Mouse (Mus musculus) myocyte (in vitro differentiated cells): ENCODE results near the gene Rcor2. TPM values are rescaled to one million over a fixed set of nuclear protein-coding genes. Genes with fewer than 3 reads are reported as not detected.
A peak's percentile ranks its signal among the peaks of the same experiment; 100 is the strongest.

Experiments
- H3K27me3 ChIP-seq: one replicate; pipeline ENCODE4 v1.6.1; 2011; ENCODE audit not compliant: control insufficient read depth, insufficient read depth, insufficient read length
- H3K36me3 ChIP-seq: one replicate; pipeline ENCODE4 v1.6.1; 2011; ENCODE audit not compliant: control insufficient read depth, insufficient read depth
- H3K4me2 ChIP-seq: one replicate; pipeline ENCODE4 v1.6.1; 2011; ENCODE audit warnings: low read depth, control low read depth
- H3K4me3 ChIP-seq: one replicate; pipeline ENCODE4 v1.5.1; 2011; ENCODE audit warnings: mild to moderate bottlenecking, control low read depth, moderate library complexity
- H3K79me2 ChIP-seq: one replicate; pipeline ENCODE4 v1.6.1; 2011; ENCODE audit not compliant: control insufficient read depth, insufficient read depth
- H3ac ChIP-seq: one replicate; pipeline ENCODE4 v1.6.1; 2011; ENCODE audit not compliant: control insufficient read depth, insufficient read length
- CEBPB ChIP-seq: IDR thresholded peaks from 2 replicates; pipeline ENCODE4 v1.6.1; 2011; ENCODE audit warnings: mild to moderate bottlenecking, moderate library complexity; ENCODE audit not compliant: poor library complexity, insufficient read depth, severe bottlenecking
- E2F4 ChIP-seq: IDR thresholded peaks from one replicate; pipeline ENCODE4 v1.6.1; 2011; ENCODE audit warnings: mild to moderate bottlenecking, control low read depth, moderate library complexity; ENCODE audit not compliant: insufficient read depth
- MAX ChIP-seq: IDR thresholded peaks from one replicate; pipeline ENCODE4 v1.6.1; 2011; ENCODE audit warnings: low read depth, mild to moderate bottlenecking, control low read depth
- MYOD1 ChIP-seq, 3 experiments: IDR thresholded peaks; one replicate each; pipeline ENCODE4 v1.6.1; 2011; ENCODE audit warnings: control low read depth in 2 of 3, low read depth in 2 of 3, mild to moderate bottlenecking in 2 of 3, moderate library complexity in 1 of 3; ENCODE audit not compliant: insufficient read length in 2 of 3, control insufficient read depth in 1 of 3
- MYOG ChIP-seq, 3 experiments: IDR thresholded peaks; one replicate each; pipeline ENCODE4 v1.6.1; 2011; ENCODE audit warnings: control low read depth in 2 of 3, low read depth in 2 of 3, mild to moderate bottlenecking in 2 of 3; ENCODE audit not compliant: insufficient read length in 2 of 3, control insufficient read depth in 1 of 3, insufficient read depth in 1 of 3
- POLR2A ChIP-seq: IDR thresholded peaks from one replicate; pipeline ENCODE4 v1.6.1; 2011; ENCODE audit warnings: low read depth, mild to moderate bottlenecking, control low read depth, moderate library complexity; ENCODE audit not compliant: insufficient read length
- POLR2AphosphoS2 ChIP-seq: IDR thresholded peaks from one replicate; pipeline ENCODE4 v1.6.1; 2011; ENCODE audit warnings: low read depth, control low read depth; ENCODE audit not compliant: insufficient read length
- REST ChIP-seq: IDR thresholded peaks from one replicate; pipeline ENCODE4 v1.6.1; 2011; ENCODE audit warnings: mild to moderate bottlenecking, control low read depth, moderate library complexity; ENCODE audit not compliant: insufficient read depth, insufficient read length
- SRF ChIP-seq: IDR thresholded peaks from one replicate; pipeline ENCODE4 v1.6.1; 2011; ENCODE audit warnings: low read depth; ENCODE audit not compliant: control insufficient read depth, insufficient read length
- TCF12 ChIP-seq: IDR thresholded peaks from one replicate; pipeline ENCODE4 v1.6.1; 2011; ENCODE audit warnings: mild to moderate bottlenecking, control low read depth; ENCODE audit not compliant: poor library complexity, insufficient read depth, severe bottlenecking
- TCF3 ChIP-seq: IDR thresholded peaks from one replicate; pipeline ENCODE4 v1.6.1; 2011; ENCODE audit warnings: low read depth, control low read depth; ENCODE audit not compliant: insufficient read length
- USF1 ChIP-seq: IDR thresholded peaks from one replicate; pipeline ENCODE4 v1.6.1; 2011; ENCODE audit warnings: low read depth, mild to moderate bottlenecking, control low read depth, moderate library complexity
- polyA plus RNA-seq: library from polyadenylated mRNA; unstranded; fragments of >200 nt; fragmentation: generic; extraction: Trizol; gene quantifications from one replicate; pipeline ENCODE4 v1.2.1, GENCODE M21; 2012; ENCODE audit warnings: missing spikeins

The Rcor2 gene
- polyA plus RNA-seq, 1 experiment, result 34.1 TPM

DNA sequence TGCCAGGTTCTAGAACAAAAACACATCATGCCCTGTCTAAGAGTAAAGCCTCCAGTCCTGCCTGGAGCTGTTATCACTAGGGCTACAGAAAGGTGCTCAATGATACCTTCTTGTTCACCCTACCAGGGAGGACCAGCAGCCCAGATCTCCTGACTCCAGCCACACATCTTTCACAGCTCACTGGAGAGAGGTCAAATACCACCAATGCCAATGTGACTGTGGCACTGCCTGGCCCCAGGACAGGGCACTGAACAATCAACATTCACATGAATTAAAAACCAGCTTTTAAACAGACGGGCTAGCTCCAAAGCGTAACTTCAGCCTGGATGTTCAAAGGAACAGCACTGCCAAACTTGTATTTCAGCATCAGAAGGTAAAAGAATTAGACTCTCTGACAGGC lies 31.1 kb upstream of the Rcor2 start:
- H3K4me3 ChIP-seq, result no peak overlapping the region
- H3K27me3 ChIP-seq, result no peaks in the 10 kb centered on the region
- TF ChIP-seq POLR2A, result no peak
- no peak for TF ChIP-seq CEBPB
- TF ChIP-seq REST, result no peak
- no peak for TF ChIP-seq USF1
- no peak for TF ChIP-seq SRF
- TF ChIP-seq MYOD1 (IDR thresholded peaks at IDR 0.05; ENCODE audit: control insufficient read depth in 1 of 3, insufficient read length in 2 of 3, low read depth in 2 of 3), result no peak
- no peak for TF ChIP-seq TCF3
- no peak for TF ChIP-seq MAX
- H3ac ChIP-seq, result no peak overlapping the region
- H3K79me2 ChIP-seq, result peaks cover 50% of the 10 kb centered on the region
- peaks cover 11% of the 10 kb centered on the region for H3K36me3 ChIP-seq
- no peak overlapping the region for H3K4me2 ChIP-seq

DNA sequence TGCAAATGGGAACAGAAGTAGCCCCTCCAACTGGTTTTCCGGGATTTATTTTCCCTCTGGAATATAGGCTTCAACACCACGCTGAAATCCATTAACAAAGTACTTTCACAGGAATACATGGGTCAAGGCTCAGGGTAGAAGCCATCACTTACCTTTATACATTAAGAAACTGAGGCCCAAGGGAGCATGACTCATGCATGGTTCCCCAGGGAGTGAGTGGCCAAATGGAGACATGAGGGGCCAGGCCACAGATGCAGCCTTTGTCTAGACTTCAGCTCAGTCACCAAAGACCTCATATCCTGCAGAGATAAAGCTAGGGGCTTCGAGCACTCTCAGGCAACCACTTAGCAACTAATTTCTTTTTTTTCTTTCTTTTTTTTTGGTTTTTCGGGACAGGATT lies 30.4 kb upstream of the Rcor2 start:
- Histone ChIP-seq H3K36me3 (peaks cover 10% of the 10 kb centered on the region), H3ac (no peak overlapping the region), H3K4me3 (no peak overlapping the region), H3K27me3 (no peaks in the 10 kb centered on the region), H3K79me2 (peaks cover 50% of the 10 kb centered on the region), H3K4me2 (no peak overlapping the region)
- no peak for TF ChIP-seq TCF12
- no peak for TF ChIP-seq REST
- no peak for TF ChIP-seq SRF
- TF ChIP-seq POLR2A, result no peak
- no peak for TF ChIP-seq CEBPB
- TF ChIP-seq E2F4, result no peak
- TF ChIP-seq MYOD1 (IDR thresholded peaks at IDR 0.05; ENCODE audit: control insufficient read depth in 1 of 3, insufficient read length in 2 of 3, low read depth in 2 of 3), result no peak
- TF ChIP-seq USF1, result no peak
- no peak for TF ChIP-seq POLR2AphosphoS2
- no peak for TF ChIP-seq MAX
- no peak for TF ChIP-seq TCF3

DNA sequence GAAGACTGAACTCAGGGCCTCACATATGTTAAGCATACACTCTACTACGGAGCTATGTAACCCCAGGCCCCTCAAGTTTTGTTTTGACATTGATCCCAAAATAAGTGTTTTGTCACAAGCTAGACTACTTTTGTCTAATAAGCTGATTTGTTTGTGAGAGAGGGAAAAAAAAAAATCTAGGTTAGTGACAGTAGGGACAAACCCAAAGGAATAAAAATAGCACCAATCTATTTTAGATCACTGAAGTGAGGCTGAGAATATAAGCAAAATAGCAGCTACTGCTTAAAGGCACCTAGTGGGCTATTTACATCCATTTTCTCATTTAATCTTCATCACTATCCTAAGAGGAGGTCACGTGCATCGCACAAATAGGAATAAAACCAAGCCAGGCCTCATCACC lies 27.6 kb upstream of the Rcor2 start:
- no peaks in the 10 kb centered on the region for H3K27me3 ChIP-seq
- TF ChIP-seq TCF12 (no peak), SRF (no peak), CEBPB (no peak), E2F4 (no peak), POLR2A (no peak), REST (no peak), MYOD1 (IDR thresholded peaks at IDR 0.05; ENCODE audit: control insufficient read depth in 1 of 3, insufficient read length in 2 of 3, low read depth in 2 of 3) (no peak), MAX (no peak)
- peak overlapping the region; percentile 89 for H3K4me2 ChIP-seq
- H3K4me3 ChIP-seq, result peak overlapping the region; percentile 82
- H3K79me2 ChIP-seq, result peaks cover 50% of the 10 kb centered on the region
- H3ac ChIP-seq, result no peak overlapping the region
- no peaks in the 10 kb centered on the region for H3K36me3 ChIP-seq

DNA sequence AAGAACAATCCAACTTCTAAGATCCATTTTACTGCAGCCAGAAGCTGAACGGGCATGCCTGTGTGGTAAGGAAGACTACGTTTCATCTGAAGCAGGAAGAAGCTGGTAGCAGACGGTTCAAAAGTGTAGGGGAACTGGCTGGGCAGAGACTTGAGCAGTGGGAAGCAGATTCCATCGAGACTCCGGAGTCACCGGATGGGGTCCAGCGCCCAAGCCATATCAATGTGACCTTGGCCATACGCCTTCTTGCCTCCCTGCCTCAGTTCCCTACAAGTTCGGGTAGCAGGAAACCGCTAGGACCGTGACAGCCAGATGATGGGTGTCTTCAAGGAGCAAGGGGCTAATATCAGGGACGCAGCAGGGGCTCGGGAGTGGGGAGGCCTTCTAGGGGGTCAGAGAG lies 26.8 kb upstream of the Rcor2 start:
- Histone ChIP-seq H3K27me3 (no peaks in the 10 kb centered on the region), H3K36me3 (no peaks in the 10 kb centered on the region), H3K4me3 (peak overlapping the region; percentile 82), H3ac (peak overlapping the region; percentile 49), H3K4me2 (peak overlapping the region; percentile 89), H3K79me2 (peaks cover 47% of the 10 kb centered on the region)
- TF ChIP-seq POLR2A (no peak), TCF12 (no peak), CEBPB (no peak), MAX (no peak), MYOD1 (IDR thresholded peaks at IDR 0.05; ENCODE audit: control insufficient read depth in 1 of 3, insufficient read length in 2 of 3, low read depth in 2 of 3) (no peak), TCF3 (no peak), REST (no peak), E2F4 (no peak), SRF (no peak), MYOG (IDR thresholded peaks at IDR 0.05; ENCODE audit: control insufficient read depth in 1 of 3, insufficient read depth in 1 of 3, insufficient read length in 2 of 3, low read depth in 2 of 3) (no peak), POLR2AphosphoS2 (no peak), USF1 (no peak)

DNA sequence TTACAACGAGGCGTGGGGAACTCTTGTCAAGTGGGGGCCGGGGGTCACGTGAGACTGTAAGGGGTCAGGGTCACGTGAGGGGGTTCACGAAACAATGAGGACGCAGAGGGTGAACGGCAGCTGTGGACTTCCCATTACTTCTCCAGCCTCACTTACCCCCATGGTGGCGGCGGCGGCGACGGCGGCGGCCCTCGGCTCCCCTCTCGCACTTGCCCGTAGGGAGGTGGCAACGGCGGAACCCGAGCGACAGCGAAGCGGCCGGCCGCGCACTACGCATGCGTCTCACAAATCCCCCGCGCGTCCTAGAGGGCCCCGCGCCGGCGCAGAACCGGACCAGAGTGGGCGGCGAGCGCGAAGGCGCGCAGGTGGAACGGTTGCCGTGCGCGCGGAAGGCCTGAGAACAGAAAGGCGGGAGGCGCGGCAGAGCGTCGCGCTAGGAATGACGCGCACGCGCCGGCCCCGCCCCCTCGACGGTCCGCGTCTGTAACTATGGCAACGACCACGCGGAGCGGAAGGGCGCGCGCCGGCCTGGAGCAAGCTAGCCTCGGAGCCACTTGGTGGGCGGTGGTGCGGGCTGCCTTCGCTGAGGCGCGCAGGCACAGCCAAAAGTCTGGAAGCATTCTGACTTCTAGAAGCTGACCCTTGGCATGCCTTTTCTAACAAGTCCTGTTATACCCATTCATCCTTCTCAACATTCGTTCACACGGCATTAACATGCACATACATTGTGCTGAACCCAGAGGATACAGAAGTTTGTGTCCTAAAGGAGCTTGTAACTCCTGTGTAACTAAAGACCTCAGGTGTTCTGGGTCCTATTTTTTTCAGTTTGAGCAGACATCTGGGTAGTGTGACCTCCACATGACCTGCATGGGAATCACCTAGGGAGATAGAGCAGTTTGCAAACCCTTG lies 26.1 kb upstream of the Rcor2 start, which contains the start of gene Naa40:
TSS of gene Naa40 (minus strand) at position 402 of the 909 bp plus-strand sequence.
- H3K4me2 ChIP-seq, result peak within 1 kb of the TSS; percentile 89
- TF ChIP-seq REST, result no peak
- peak; percentile 61 for TF ChIP-seq POLR2AphosphoS2
- no peak for TF ChIP-seq TCF12
- peak; percentile 90 for TF ChIP-seq USF1
- TF ChIP-seq MYOG (IDR thresholded peaks at IDR 0.05; ENCODE audit: control insufficient read depth in 1 of 3, insufficient read depth in 1 of 3, insufficient read length in 2 of 3, low read depth in 2 of 3), result peak in 2 of 3 experiments; percentile 39 to 66
- TF ChIP-seq MYOD1 (IDR thresholded peaks at IDR 0.05; ENCODE audit: control insufficient read depth in 1 of 3, insufficient read length in 2 of 3, low read depth in 2 of 3), result peak in 1 of 3 experiments; percentile 69
- TF ChIP-seq E2F4, result peak; percentile 68
- TF ChIP-seq SRF, result peak; percentile 71
- peak; percentile 66 for TF ChIP-seq POLR2A
- H3K79me2 ChIP-seq, result peaks cover 43% of the 10 kb centered on the region
- no peaks in the 10 kb centered on the region for H3K36me3 ChIP-seq
- H3K4me3 ChIP-seq, result peak within 1 kb of the TSS; percentile 82
- no peaks in the 10 kb centered on the region for H3K27me3 ChIP-seq
- H3ac ChIP-seq, result peak within 1 kb of the TSS; percentile 49
